Mouse (Mus musculus): ENCODE data around the gene Lrp3.

DNA sequence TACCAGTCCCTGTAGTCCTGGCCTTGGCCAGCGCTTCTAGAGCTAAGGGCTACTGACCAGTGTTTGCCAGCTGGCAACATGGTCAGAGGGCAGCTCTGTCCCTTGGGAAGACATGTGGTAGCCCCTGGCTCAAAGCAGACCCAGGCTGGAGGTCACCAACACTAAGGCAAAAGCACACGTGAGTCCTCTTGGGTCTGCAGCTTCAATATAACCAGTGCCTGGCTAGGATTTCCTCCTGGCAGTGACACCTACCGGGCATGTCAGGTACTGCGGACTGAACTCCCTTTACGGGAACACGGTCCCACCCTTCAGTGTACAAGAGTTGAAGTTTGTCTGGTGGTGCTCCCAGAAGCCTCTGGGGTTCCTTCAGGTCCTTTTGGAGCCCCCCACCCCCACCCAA lies 46.0 kb downstream of the Lrp3 start:
- TF ChIP-seq CTCF (IDR thresholded peaks at IDR 0.05; ENCODE audit: extremely low read depth, insufficient read depth, low read length), result peak; percentile 89
- no peak for TF ChIP-seq POLR2A (IDR thresholded peaks at IDR 0.05; ENCODE audit: extremely low read depth, insufficient read depth, low read length)

All from cortical plate, adult 2 months (tissue).